Comparison of ENCODE assay signal across 8 mouse cellular contexts in the genomic region with DNA sequence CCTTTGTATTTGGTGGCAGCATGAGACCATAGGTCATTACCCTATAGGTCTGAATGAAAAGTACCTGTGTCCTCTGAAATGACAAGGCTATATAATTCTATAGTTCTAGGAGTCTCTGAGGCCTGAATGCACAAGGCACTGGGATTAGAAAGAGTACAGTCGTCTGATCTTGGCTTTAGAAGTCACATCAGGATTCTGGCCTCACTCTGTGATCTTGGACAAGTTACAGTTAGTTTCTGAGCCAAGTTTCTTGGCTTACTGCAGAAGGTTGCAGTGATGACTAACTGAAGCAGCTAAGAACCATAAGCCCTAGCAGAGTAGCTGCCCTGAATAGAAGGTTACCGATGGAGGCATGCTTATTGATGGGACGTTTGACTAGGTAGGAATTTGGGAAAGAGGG. TPM values are rescaled to one million over a fixed set of nuclear protein-coding genes. Genes with fewer than 3 reads are reported as not detected.
A peak's percentile ranks its signal among the peaks of the same experiment; 100 is the strongest.
DNase-seq lines count a peak whose midpoint lies in the region; ATAC-seq and TF ChIP-seq lines count a peak whose summit lies in the region.

No protein-coding gene starts in this region.

- H3K27ac ChIP-seq in embryonic facial prominence, embryonic 10.5 days (replicated peaks), result peak overlapping the region; percentile 97
- H3K27ac ChIP-seq in hindbrain, embryonic 11.5 days (ENCODE audit: low read depth, low read length), result no peak overlapping the region
- H3K27ac ChIP-seq in liver, embryonic 14.5 days, result peak overlapping the region; percentile 94

- peak; percentile 12 for DNase-seq in kidney, adult 18-20 months
- no peak for DNase-seq in kidney, postnatal 4 days
- DNase-seq in embryonic facial prominence, embryonic 10.5 days (ENCODE audit: low spot score), result no peak
- DNase-seq in hindbrain, embryonic 11.5 days (ENCODE audit: low spot score), result peak; percentile 3
- no peak for DNase-seq in liver, embryonic 14.5 days (ENCODE audit: low read depth in 3 of 3, low spot score in 3 of 3)
- no peak for DNase-seq in spleen, adult 12 weeks (ENCODE audit: low spot score)
- DNase-seq in layer of hippocampus, adult 18-20 months (ENCODE audit: low spot score in 2 of 2), result no peak

- H3K9me3 ChIP-seq in embryonic facial prominence, embryonic 10.5 days, result no peaks in the 10 kb centered on the region
- H3K9me3 ChIP-seq in hindbrain, embryonic 11.5 days (ENCODE audit: control insufficient read depth, low read length), result no peaks in the 10 kb centered on the region
- no peaks in the 10 kb centered on the region for H3K9me3 ChIP-seq in liver, embryonic 14.5 days (ENCODE audit: control insufficient read depth, low read length)

- 49% methylated on average over 3 of the region's 3 CpGs for WGBS in embryonic facial prominence, embryonic 10.5 days
- WGBS in hindbrain, embryonic 11.5 days, result 50% methylated on average over 3 of the region's 3 CpGs
- WGBS in liver, embryonic 14.5 days (ENCODE audit: insufficient replicate concordance), result 22% methylated on average over 3 of the region's 3 CpGs

- peaks cover 34% of the 10 kb centered on the region for H3K4me1 ChIP-seq in embryonic facial prominence, embryonic 10.5 days
- H3K4me1 ChIP-seq in hindbrain, embryonic 11.5 days (replicated peaks; ENCODE audit: control insufficient read depth, insufficient read depth, low read length), result peaks cover 4% of the 10 kb centered on the region; the same call in 1 of the 2 replicates
- peaks cover 35 to 37% of the 10 kb centered on the region in 2 experiments for H3K4me1 ChIP-seq in liver, embryonic 14.5 days (replicated peaks; ENCODE audit: control insufficient read depth in 2 of 2, insufficient read depth in 2 of 2, low read length in 1 of 2)

- TF ChIP-seq CTCF in liver, embryonic 14.5 days (IDR thresholded peaks at IDR 0.05; ENCODE audit: low read depth), result no peak

- no peak for TF ChIP-seq EP300 in liver, embryonic 14.5 days (IDR thresholded peaks at IDR 0.05; ENCODE audit: low read depth)

- H3K9ac ChIP-seq in hindbrain, embryonic 11.5 days (ENCODE audit: low read depth, low read length), result no peak overlapping the region
- peak overlapping the region; percentile 94 for H3K9ac ChIP-seq in liver, embryonic 14.5 days (replicated peaks)

- ATAC-seq in hindbrain, embryonic 11.5 days (ENCODE audit: low FRiP score), result no peak
- no peak for ATAC-seq in liver, embryonic 14.5 days (ENCODE audit: insufficient read depth)
- no peak for ATAC-seq in megakaryocyte-erythroid progenitor cell, adult 5-6 weeks (replicated peaks; ENCODE audit: low FRiP score, low TSS enrichment, poor library complexity, severe bottlenecking)

- H3K4me3 ChIP-seq in embryonic facial prominence, embryonic 10.5 days, result peak overlapping the region; percentile 71
- H3K4me3 ChIP-seq in hindbrain, embryonic 11.5 days (ENCODE audit: low read depth, low read length), result peak overlapping the region; percentile 58
- peak overlapping the region; percentile 85 to 91 for H3K4me3 ChIP-seq in liver, embryonic 14.5 days (ENCODE audit: insufficient read depth in 1 of 2, low read depth in 2 of 2, low read length in 2 of 2)

- peak overlapping the region; percentile 75; the same call in 1 of the 2 replicates for H3K4me2 ChIP-seq in hindbrain, embryonic 11.5 days (replicated peaks; ENCODE audit: low read depth, low read length)
- H3K4me2 ChIP-seq in liver, embryonic 14.5 days (ENCODE audit: low read depth), result peak overlapping the region; percentile 96

- peaks cover 9% of the 10 kb centered on the region for H3K36me3 ChIP-seq in embryonic facial prominence, embryonic 10.5 days (replicated peaks)
- no peaks in the 10 kb centered on the region for H3K36me3 ChIP-seq in hindbrain, embryonic 11.5 days (ENCODE audit: control insufficient read depth, insufficient read depth, low read length)
- no peaks in the 10 kb centered on the region for H3K36me3 ChIP-seq in liver, embryonic 14.5 days (replicated peaks; ENCODE audit: control insufficient read depth, insufficient read depth, low read depth)

- H3K27me3 ChIP-seq in embryonic facial prominence, embryonic 10.5 days (replicated peaks; ENCODE audit: low read depth, poor library complexity, severe bottlenecking), result no peaks in the 10 kb centered on the region
- H3K27me3 ChIP-seq in hindbrain, embryonic 11.5 days (ENCODE audit: control insufficient read depth, insufficient read depth, low read length), result no peaks in the 10 kb centered on the region
- no peaks in the 10 kb centered on the region for H3K27me3 ChIP-seq in liver, embryonic 14.5 days (ENCODE audit: control insufficient read depth, insufficient read depth, low read length)

RNA-seq across cellular contexts. Expression of a gene that starts 1.8 kb away (rescaled TPM):
- polyA plus RNA-seq in embryonic facial prominence, embryonic 10.5 days (2016; fragmentation: Nextera tagmentation; extraction: Ambion mirVana), result 19.5 and 20.3 TPM in 2 replicates
- polyA plus RNA-seq in hindbrain, embryonic 11.5 days (2014; fragmentation: Nextera tagmentation; extraction: Ambion mirVana), result 19.8 and 26.3 TPM in 2 replicates
- 12.4 and 13.1 TPM in 2 replicates for polyA plus RNA-seq in liver, embryonic 14.5 days (2012; rRNA removed)
- 18.0 and 18.8 TPM in 2 replicates for polyA plus RNA-seq in liver, embryonic 14.5 days (2014; fragmentation: Nextera tagmentation; extraction: Ambion mirVana)
- 66.5 and 85.8 TPM in 2 replicates for total RNA-seq in megakaryocyte-erythroid progenitor cell, adult 5-6 weeks (2014; fragmentation: Nextera tagmentation)
- total RNA-seq in megakaryocyte-erythroid progenitor cell, adult 5-6 weeks (2017), result 44.4 and 50.3 TPM in 2 replicates
- total RNA-seq in layer of hippocampus, adult 18-20 months (2021), result 1 to 10 TPM; 5.9 to 7.0 TPM

RNA-seq across cellular contexts. Expression of a gene that starts 2.0 kb away (rescaled TPM):
- polyA plus RNA-seq in embryonic facial prominence, embryonic 10.5 days (2016; fragmentation: Nextera tagmentation; extraction: Ambion mirVana), result 23.5 and 24.7 TPM in 2 replicates
- polyA plus RNA-seq in hindbrain, embryonic 11.5 days (2014; fragmentation: Nextera tagmentation; extraction: Ambion mirVana), result 18.2 and 23.3 TPM in 2 replicates
- 2.1 and 4.0 TPM in 2 replicates for polyA plus RNA-seq in liver, embryonic 14.5 days (2012; rRNA removed)
- 11.4 and 13.2 TPM in 2 replicates for polyA plus RNA-seq in liver, embryonic 14.5 days (2014; fragmentation: Nextera tagmentation; extraction: Ambion mirVana)
- total RNA-seq in megakaryocyte-erythroid progenitor cell, adult 5-6 weeks (2014; fragmentation: Nextera tagmentation), result 22.1 and 22.7 TPM in 2 replicates
- total RNA-seq in megakaryocyte-erythroid progenitor cell, adult 5-6 weeks (2017), result 25.2 and 25.9 TPM in 2 replicates
- total RNA-seq in layer of hippocampus, adult 18-20 months (2021), result under 1 TPM; 0.33 to 0.62 TPM

Comparison
In these comparisons a context has a peak if more than half of its experiments do, and no peak if none do; other contexts are left out.
1. DNase-seq: peak in kidney, adult 18-20 months (single experiment) and hindbrain, embryonic 11.5 days (single experiment); none in kidney, postnatal 4 days (0 of 2), embryonic facial prominence, embryonic 10.5 days (single experiment), liver, embryonic 14.5 days (0 of 3), spleen, adult 12 weeks (single experiment) and layer of hippocampus, adult 18-20 months (0 of 2).
2. Peak in every context shown above with its lines, with median percentiles within 50 percentile points of each other: H3K4me3 ChIP-seq.